Mouse (Mus musculus) urinary bladder, adult 2 months (tissue): ENCODE data around the gene Dapl1. TPM values are rescaled to one million over a fixed set of nuclear protein-coding genes. Genes with fewer than 3 reads are reported as not detected.

Experiments used
- DNase-seq: peaks from one replicate; pipeline ENCODE4 v3.0.0; 2022; ENCODE audit warnings: low spot score
- polyA plus RNA-seq: library from polyadenylated mRNA; depleted of rRNA; stranded (reverse); fragments of >200 nt; gene quantifications from 2 replicates; pipeline ENCODE4 v1.2.3, GENCODE M21; 2012

Dapl1 gene
- polyA plus RNA-seq, 1 experiment, result 5.8 TPM

GRCm38 (mm10) chr2:59471051-59471948, 13.2 kb upstream of the Dapl1 start:
- DNase-seq, result no peak

GRCm38 (mm10) chr2:59474336-59474735, 10.1 kb upstream of the Dapl1 start:
- no peak for DNase-seq

- no peak for DNase-seq
These were observed 627 bp downstream of the Dapl1 start for GRCm38 (mm10) chr2:59485080-59485479.

- DNase-seq, result no peak
These were observed 1.2 kb downstream of the Dapl1 start for GRCm38 (mm10) chr2:59485657-59486056.

GRCm38 (mm10) chr2:59486196-59486845, 1.9 kb downstream of the Dapl1 start:
- no peak for DNase-seq

- DNase-seq, result no peak
These were observed 3.8 kb downstream of the Dapl1 start for GRCm38 (mm10) chr2:59488235-59488634.

- no peak for DNase-seq
These were observed 5.9 kb downstream of the Dapl1 start for GRCm38 (mm10) chr2:59490353-59490752.

- no peak for DNase-seq
These were observed 9.1 kb downstream of the Dapl1 start for GRCm38 (mm10) chr2:59493445-59494085.

GRCm38 (mm10) chr2:59499146-59499545, 14.7 kb downstream of the Dapl1 start:
- no peak for DNase-seq

GRCm38 (mm10) chr2:59499717-59500116, 15.3 kb downstream of the Dapl1 start:
- no peak for DNase-seq

- no peak for DNase-seq
These were observed 24.6 kb downstream of the Dapl1 start for GRCm38 (mm10) chr2:59509061-59509460.

GRCm38 (mm10) chr2:59510416-59510815, 26.0 kb downstream of the Dapl1 start:
- DNase-seq, result no peak

GRCm38 (mm10) chr2:59510882-59511281, 26.4 kb downstream of the Dapl1 start:
- no peak for DNase-seq

GRCm38 (mm10) chr2:59520663-59521062, 36.2 kb downstream of the Dapl1 start:
- DNase-seq, result no peak

GRCm38 (mm10) chr2:59522079-59522684, 37.7 kb downstream of the Dapl1 start:
- peak; percentile 31 for DNase-seq

GRCm38 (mm10) chr2:59523526-59523925, 39.1 kb downstream of the Dapl1 start:
- DNase-seq, result no peak

- DNase-seq, result no peak
These were observed 42.4 kb downstream of the Dapl1 start for GRCm38 (mm10) chr2:59526893-59527292.

- DNase-seq, result no peak
These were observed 45.2 kb downstream of the Dapl1 start for GRCm38 (mm10) chr2:59529574-59530080.

GRCm38 (mm10) chr2:59530811-59531210, 46.4 kb downstream of the Dapl1 start:
- no peak for DNase-seq

- no peak for DNase-seq
These were observed 48.5 kb downstream of the Dapl1 start for GRCm38 (mm10) chr2:59532999-59533398.

- DNase-seq, result no peak
These were observed 49.1 kb downstream of the Dapl1 start for GRCm38 (mm10) chr2:59533504-59533903.
